Mouse (Mus musculus) limb, embryonic 14.5 days (tissue): ENCODE data around the gene Kcnab3. TPM values are rescaled to one million over a fixed set of nuclear protein-coding genes. Genes with fewer than 3 reads are reported as not detected.
"Not testable (repeated sequence)": the region's sequence is repeated elsewhere in the genome, so short reads cannot be mapped to it uniquely, and the experiment has no call there.

Experiments used
- ATAC-seq: fragments of 200-750 bp; cut with Nextera tagmentation; 2 replicates; pipeline ENCODE4 v1.8.0; 2017; ENCODE audit warnings: low read depth, moderate number of reproducible peaks, moderate TSS enrichment; ENCODE audit not compliant: low FRiP score
- DNase-seq: peaks from one replicate; pipeline ENCODE4 v3.0.0-alpha.2; 2015; ENCODE audit warnings: low spot score
- H3K27ac ChIP-seq: fragments of 300-500 bp; sonication (generic); replicated peaks from 2 replicates; pipeline ENCODE4 v1.5.1; 2014; ENCODE audit warnings: low read depth, mild to moderate bottlenecking, low read length, moderate library complexity, mixed read lengths
- H3K27me3 ChIP-seq: fragments of 300-500 bp; sonication (generic); 2 replicates; pipeline ENCODE4 v1.6.1; 2014; ENCODE audit warnings: low read length, mixed read lengths; ENCODE audit not compliant: control insufficient read depth, insufficient read depth
- H3K36me3 ChIP-seq: fragments of 300-500 bp; sonication (generic); 2 replicates; pipeline ENCODE4 v1.6.1; 2014; ENCODE audit warnings: mild to moderate bottlenecking, low read length, moderate library complexity, mixed read lengths; ENCODE audit not compliant: control insufficient read depth, insufficient read depth
- H3K4me1 ChIP-seq: fragments of 300-500 bp; sonication (generic); 2 replicates; pipeline ENCODE4 v1.6.1; 2014; ENCODE audit warnings: antibody characterized with exemption, low read length, mixed read lengths; ENCODE audit not compliant: control insufficient read depth, insufficient read depth
- H3K4me2 ChIP-seq: fragments of 300-500 bp; sonication (generic); replicated peaks from 2 replicates; pipeline ENCODE4 v1.6.1; 2014; ENCODE audit warnings: low read depth, mild to moderate bottlenecking, low read length, moderate library complexity; ENCODE audit not compliant: severe bottlenecking
- H3K4me3 ChIP-seq: fragments of 300-500 bp; sonication (generic); replicated peaks from 2 replicates; pipeline ENCODE4 v1.5.1; 2014; ENCODE audit warnings: low read length
- H3K9ac ChIP-seq: fragments of 300-500 bp; sonication (generic); 2 replicates; pipeline ENCODE4 v1.6.1; 2014; ENCODE audit warnings: mild to moderate bottlenecking, low read depth, low read length, moderate library complexity; ENCODE audit not compliant: severe bottlenecking
- H3K9me3 ChIP-seq: fragments of 300-500 bp; sonication (generic); 2 replicates; pipeline ENCODE4 v1.6.1; 2016; ENCODE audit warnings: low read length; ENCODE audit not compliant: control insufficient read depth
- POLR2A ChIP-seq: fragments of 200-500 bp; IDR thresholded peaks from 2 replicates; pipeline ENCODE4 v1.8.0; 2012; ENCODE audit warnings: inconsistent platforms, mild to moderate bottlenecking, moderate library complexity, borderline replicate concordance; ENCODE audit not compliant: insufficient read depth, insufficient read length; ENCODE audit errors: extremely low read depth
- WGBS: fragments of 180-500 bp; shearing (Covaris S2); extraction: QIAGEN DNeasy Blood & Tissue Kit; methylation state at CpG from one replicate; pipeline ENCODE4 v1.1.7; 2014; 5-methylcytosine and 5-hydroxymethylcytosine counted together
- polyA plus RNA-seq, 2 experiments: library from polyadenylated mRNA; depleted of rRNA in 1 of 2; stranded (reverse) in 1 of 2; unstranded in 1 of 2; fragments of >200 nt; fragmentation: Nextera tagmentation in 1 of 2; extraction: Ambion mirVana in 1 of 2; gene quantifications; 2 replicates each; pipeline versions ENCODE4 v1.2.1 to v1.2.3; 2012 to 2014

Gene Kcnab3
- polyA plus RNA-seq, 2 experiments: 2.2 to 4.1 TPM

- Histone ChIP-seq H3K27me3 (no peaks in the 10 kb centered on the region), H3K4me3 (no peak overlapping the region), H3K9ac (no peak overlapping the region), H3K36me3 (peaks cover 52% of the 10 kb centered on the region), H3K9me3 (no peaks in the 10 kb centered on the region), H3K4me1 (no peaks in the 10 kb centered on the region), H3K4me2 (no peak overlapping the region), H3K27ac (no peak overlapping the region)
- DNase-seq (no peak), ATAC-seq (no peak)
- WGBS: 81% methylated on average over 7 of the region's 7 CpGs
- no peak for TF ChIP-seq POLR2A
Observed at GRCm38 (mm10) chr11:69298231-69298630, 27.8 kb upstream of the Kcnab3 start.

- WGBS: 84% methylated on average over 7 of the region's 7 CpGs
- no peak overlapping the region for H3K4me2 ChIP-seq
- DNase-seq (no peak), ATAC-seq (no peak)
- no peak overlapping the region for H3K4me3 ChIP-seq
- no peak overlapping the region for H3K27ac ChIP-seq
- H3K4me1 ChIP-seq: no peaks in the 10 kb centered on the region
- no peaks in the 10 kb centered on the region for H3K27me3 ChIP-seq
- peaks cover 75% of the 10 kb centered on the region for H3K36me3 ChIP-seq
- no peak for TF ChIP-seq POLR2A
- H3K9me3 ChIP-seq: no peaks in the 10 kb centered on the region
- no peak overlapping the region for H3K9ac ChIP-seq
Observed at GRCm38 (mm10) chr11:69302817-69303216, 23.2 kb upstream of the Kcnab3 start.

GRCm38 (mm10) chr11:69305291-69305690 is 20.8 kb upstream of the Kcnab3 start:
- 91% methylated on average over 9 of the region's 9 CpGs for WGBS
- no peaks in the 10 kb centered on the region for H3K4me1 ChIP-seq
- H3K9ac ChIP-seq: no peak overlapping the region
- ATAC-seq (no peak), DNase-seq (no peak)
- no peak overlapping the region for H3K27ac ChIP-seq
- H3K36me3 ChIP-seq: peaks cover 78% of the 10 kb centered on the region
- H3K4me3 ChIP-seq: no peak overlapping the region
- H3K9me3 ChIP-seq: no peaks in the 10 kb centered on the region
- H3K27me3 ChIP-seq: no peaks in the 10 kb centered on the region
- no peak for TF ChIP-seq POLR2A
- H3K4me2 ChIP-seq: no peak overlapping the region

- no peak overlapping the region for H3K4me2 ChIP-seq
- H3K27me3 ChIP-seq: no peaks in the 10 kb centered on the region
- no peak for TF ChIP-seq POLR2A
- no peaks in the 10 kb centered on the region for H3K4me1 ChIP-seq
- ATAC-seq: no peak
- peaks cover 79% of the 10 kb centered on the region for H3K36me3 ChIP-seq
- H3K9ac ChIP-seq: no peak overlapping the region
- DNase-seq: no peak
- WGBS: 93% methylated on average over 2 of the region's 2 CpGs
- no peak overlapping the region for H3K27ac ChIP-seq
- no peaks in the 10 kb centered on the region for H3K9me3 ChIP-seq
- no peak overlapping the region for H3K4me3 ChIP-seq
Observed at GRCm38 (mm10) chr11:69306039-69306438, 20.0 kb upstream of the Kcnab3 start.

GRCm38 (mm10) chr11:69311266-69311665 is 14.8 kb upstream of the Kcnab3 start:
- Histone ChIP-seq H3K9me3 (no peaks in the 10 kb centered on the region), H3K36me3 (peaks cover 90% of the 10 kb centered on the region), H3K27me3 (no peaks in the 10 kb centered on the region), H3K9ac (no peak overlapping the region), H3K4me1 (no peaks in the 10 kb centered on the region), H3K27ac (no peak overlapping the region), H3K4me2 (no peak overlapping the region), H3K4me3 (no peak overlapping the region)
- no peak for ATAC-seq
- WGBS: 85% methylated on average over 7 of the region's 7 CpGs
- no peak for TF ChIP-seq POLR2A
- DNase-seq: no peak

- H3K36me3 ChIP-seq: peaks cover 74% of the 10 kb centered on the region
Observed at GRCm38 (mm10) chr11:69316361-69316760, 9.7 kb upstream of the Kcnab3 start.

GRCm38 (mm10) chr11:69318000-69318399 is 8.1 kb upstream of the Kcnab3 start:
- not testable (repeated sequence) for ATAC-seq, H3K9me3 ChIP-seq, H3K27ac ChIP-seq, H3K9ac ChIP-seq, H3K27me3 ChIP-seq, DNase-seq, H3K4me2 ChIP-seq, H3K4me3 ChIP-seq
- peaks cover 11% of the 10 kb centered on the region; the same call in 1 of the 2 replicates for H3K4me1 ChIP-seq
- peaks cover 58% of the 10 kb centered on the region for H3K36me3 ChIP-seq
- 82% methylated on average over 3 of the region's 3 CpGs for WGBS

More at GRCm38 (mm10) chr11:69316361-69316760, 9.7 kb upstream of the Kcnab3 start:
- Histone ChIP-seq H3K27me3 (no peaks in the 10 kb centered on the region), H3K4me3 (no peak overlapping the region), H3K9ac (no peak overlapping the region), H3K4me2 (no peak overlapping the region), H3K4me1 (no peaks in the 10 kb centered on the region), H3K9me3 (no peaks in the 10 kb centered on the region), H3K27ac (no peak overlapping the region)
- no peak for ATAC-seq
- DNase-seq: no peak
- 95% methylated on average over 6 of the region's 6 CpGs for WGBS
- TF ChIP-seq POLR2A: no peak
